Mouse (Mus musculus) adrenal gland, postnatal 14 days (tissue): ENCODE results near the gene C330021F23Rik. TPM values are rescaled to one million over a fixed set of nuclear protein-coding genes. Genes with fewer than 3 reads are reported as not detected.

ENCODE experiments used
- DNase-seq: peaks from one replicate; pipeline ENCODE4 v3.0.0; 2021; ENCODE audit warnings: mixed read lengths
- total RNA-seq: library from RNA; stranded (reverse); gene quantifications from 2 replicates; pipeline ENCODE4 v1.2.3, GENCODE M21; 2021

Gene C330021F23Rik
- total RNA-seq, 1 experiment from 2014 or later, result 0.52 TPM

DNA sequence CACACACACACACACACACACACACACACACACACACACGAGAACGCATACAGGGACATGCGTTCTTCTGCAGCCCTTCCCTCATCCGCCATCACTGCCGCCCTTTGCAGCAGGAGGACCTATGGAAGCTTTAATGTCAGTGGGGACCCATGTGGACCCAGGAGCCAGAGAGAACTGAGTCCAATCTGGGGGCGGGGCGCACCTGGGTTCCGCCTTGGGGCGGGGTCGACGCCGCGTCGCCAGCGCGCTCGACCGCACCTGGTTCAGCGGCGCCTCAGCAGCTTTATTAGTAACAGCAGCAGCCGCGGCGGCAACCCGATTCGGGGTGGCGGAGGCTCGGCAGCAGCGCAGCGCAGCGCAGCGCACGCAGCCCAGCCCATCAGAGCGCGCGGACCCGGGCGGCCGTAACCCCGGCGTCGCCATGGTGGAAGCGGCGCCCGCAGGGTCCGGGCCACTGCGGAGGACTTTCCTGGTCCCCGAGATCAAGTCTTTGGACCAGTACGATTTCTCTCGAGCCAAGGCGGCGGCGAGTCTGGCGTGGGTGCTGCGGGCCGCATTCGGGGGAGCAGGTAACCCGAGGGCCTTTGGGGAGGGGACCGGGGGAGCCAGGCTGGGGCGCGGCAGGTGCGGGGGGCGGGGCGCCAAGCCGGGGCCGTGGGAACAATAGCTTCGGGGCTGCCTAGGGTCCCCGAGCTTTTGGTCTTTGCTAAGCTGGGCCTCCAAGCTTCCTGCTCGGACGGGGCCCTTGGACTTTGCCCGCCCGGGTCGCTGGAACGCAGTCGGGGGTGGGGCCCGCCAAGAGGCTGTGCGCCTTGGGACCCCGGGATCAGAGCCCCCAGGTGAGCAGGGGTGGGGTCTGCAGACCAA, 19.8 kb downstream of the C330021F23Rik start:
- peak; percentile 67 for DNase-seq

DNA sequence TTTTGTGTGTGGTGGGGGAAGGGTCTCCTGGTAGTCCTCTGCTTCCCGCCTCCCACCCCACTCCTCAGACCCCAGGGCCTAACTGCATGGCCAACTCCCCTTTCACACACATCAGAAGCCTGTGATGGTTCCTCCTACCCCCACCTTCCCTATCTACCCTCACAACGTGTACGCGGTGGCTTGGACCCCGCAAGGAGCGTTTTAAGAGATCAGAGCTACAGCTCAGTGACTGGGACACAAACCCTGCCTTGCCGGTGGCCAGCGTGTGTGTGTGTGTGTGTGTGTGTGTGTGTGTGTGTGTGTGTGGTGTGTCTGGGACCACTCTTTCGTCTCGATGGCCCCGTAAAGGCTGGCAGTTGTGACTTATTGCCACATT, 20.5 kb downstream of the C330021F23Rik start:
- DNase-seq, result peak; percentile 11

DNA sequence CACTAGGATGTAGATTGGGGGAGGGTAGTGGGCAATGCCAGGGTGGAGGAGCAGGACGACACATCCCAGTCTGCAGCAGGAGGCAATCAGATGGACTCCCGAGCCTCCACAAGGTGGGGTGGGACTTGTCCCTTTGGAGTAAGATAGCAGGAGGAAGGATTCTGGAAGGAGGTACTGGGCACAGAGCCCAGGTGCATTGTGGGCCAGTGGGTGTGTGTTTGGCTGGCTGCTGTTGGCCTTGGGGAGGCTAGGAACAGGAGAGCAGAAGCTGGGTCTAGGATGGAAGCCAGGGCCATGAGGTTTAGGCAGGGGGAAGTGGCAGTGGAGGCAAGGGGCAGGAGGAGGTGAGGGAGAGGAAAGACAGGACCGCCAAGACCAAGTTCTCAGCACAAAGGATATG, 25.7 kb downstream of the C330021F23Rik start:
- DNase-seq, result peak; percentile 72

DNA sequence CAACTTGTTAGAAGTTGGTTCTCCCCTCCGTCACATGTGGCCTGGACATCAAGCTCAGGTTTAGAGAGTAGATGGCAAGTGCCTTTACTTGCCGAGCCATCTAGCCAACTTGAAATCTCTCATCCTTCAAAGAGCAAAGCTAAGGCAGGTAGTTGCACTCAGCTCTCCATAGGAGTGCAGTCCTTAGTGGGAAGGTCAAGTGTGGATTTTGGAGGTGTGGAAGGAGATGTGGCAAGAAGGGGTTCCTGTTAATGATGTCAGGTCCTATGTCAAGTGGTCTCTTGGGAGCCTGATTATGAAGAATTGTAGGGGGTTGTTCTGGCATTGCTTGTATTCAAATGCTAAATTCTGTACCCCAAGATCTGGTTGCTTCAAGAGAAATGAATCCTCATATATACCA, 26.7 kb downstream of the C330021F23Rik start:
- DNase-seq, result no peak

DNA sequence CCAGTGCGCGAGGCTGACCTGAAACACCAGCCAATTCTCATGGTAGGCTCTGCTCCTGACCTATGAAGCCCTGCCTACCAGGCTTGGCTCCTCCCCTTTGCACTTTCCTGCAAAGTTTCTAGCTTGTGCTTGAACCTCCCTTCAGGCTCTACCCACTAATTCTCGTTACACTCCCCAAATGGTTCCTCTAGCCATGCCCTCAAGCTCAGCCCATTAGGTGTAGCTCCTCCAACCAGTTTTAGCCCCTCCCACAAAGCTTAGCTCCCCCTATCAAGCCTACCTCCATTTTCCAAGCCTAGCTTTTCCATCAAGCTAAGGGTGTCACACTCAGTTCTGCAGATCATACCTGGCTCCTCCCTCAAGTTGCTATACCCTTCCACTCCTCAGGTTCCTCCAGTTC, 30.3 kb downstream of the C330021F23Rik start:
- DNase-seq, result no peak

DNA sequence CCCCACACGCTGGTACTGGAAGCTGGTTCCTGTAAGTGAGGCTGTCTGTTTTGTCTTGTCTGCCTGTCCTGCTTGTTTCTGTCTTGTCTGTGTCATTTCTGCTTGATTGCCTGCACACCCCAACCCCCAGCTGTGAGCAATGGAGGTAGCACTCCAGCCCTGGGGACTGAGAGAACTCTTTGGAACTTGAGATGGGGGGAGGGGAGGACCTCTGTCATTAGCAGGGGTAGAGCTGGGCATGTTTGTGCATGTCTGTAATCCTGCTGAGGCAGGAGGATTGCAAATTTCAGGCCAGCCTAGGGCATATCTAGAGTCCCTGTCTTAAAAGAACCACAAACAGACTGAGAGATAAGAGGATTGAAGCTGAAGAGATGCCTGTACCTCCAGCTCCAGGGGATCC, 31.4 kb downstream of the C330021F23Rik start:
- no peak for DNase-seq

DNA sequence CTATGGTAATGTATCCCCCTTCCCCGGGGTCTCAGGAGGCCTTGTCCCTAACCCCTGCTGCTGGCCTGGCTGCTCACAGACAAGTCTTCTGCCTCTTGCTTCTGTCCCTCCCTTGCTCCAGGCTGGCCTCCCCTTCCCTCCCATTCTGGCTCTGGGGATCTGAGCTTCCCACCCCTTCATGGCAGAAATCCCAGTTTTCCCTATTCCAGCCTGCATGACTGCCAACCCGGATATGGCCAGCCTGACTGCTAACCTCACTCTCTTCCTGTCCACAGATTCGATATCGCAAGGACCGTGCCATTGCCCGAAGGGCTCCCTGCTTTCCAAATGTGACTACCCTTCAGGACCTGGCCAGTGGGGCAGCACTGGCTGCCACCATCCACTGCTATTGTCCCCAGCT, 32.6 kb downstream of the C330021F23Rik start:
- peak; percentile 62 for DNase-seq

DNA sequence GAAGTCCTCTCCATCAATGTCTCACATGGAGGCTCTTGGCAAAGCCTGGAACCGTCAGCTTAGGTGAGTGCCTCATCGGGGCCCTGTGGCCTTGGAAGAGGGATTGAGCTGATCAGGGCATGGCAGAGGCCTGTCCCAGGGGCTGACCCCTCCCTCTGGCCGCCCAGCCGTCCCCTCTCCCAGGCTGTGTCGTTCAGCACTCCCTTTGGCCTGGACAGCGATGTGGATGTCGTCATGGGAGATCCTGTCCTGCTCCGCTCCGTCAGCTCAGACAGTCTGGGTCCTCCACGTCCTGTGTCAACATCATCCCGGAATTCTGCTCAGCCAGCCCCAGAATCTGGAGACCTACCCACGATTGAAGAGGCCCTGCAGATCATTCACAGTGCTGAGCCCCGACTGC, 35.6 kb downstream of the C330021F23Rik start:
- no peak for DNase-seq

DNA sequence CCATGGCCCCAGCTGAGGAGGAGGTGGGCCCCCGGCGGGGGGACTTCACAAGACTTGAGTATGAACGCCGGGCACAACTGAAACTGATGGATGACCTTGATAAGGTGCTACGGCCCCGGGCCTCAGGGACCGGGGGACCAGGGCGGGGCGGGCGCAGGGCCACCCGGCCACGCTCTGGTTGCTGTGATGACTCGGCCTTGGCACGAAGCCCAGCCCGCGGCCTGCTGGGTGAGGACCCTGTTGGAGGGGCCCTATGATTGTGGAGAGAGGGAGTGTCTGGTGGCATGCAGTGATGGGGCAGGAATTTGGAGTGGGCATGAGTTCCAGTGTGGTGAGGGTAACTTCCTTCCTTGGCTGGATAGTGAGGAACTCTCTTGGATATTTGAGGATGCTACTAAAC, 38.8 kb downstream of the C330021F23Rik start:
- DNase-seq, result peak; percentile 60

DNA sequence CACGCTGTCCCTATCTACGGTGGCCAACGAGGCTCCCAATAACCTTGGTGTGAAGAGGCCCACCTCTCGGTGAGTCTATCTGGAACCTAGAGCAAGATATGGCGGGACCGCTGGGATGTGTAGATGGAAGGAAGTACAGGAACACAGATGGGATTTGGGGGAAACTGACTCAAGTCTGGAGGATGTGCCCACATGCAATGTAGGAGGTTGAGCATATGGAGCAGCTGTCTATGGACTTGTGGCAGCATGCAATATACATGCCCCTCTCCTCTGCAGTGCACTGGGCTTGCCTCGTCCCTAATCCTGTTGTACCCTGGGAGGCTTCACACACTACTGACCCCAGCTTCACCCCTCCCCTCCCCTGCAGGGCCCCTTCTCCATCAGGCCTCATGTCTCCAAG, 40.0 kb downstream of the C330021F23Rik start:
- DNase-seq, result no peak

DNA sequence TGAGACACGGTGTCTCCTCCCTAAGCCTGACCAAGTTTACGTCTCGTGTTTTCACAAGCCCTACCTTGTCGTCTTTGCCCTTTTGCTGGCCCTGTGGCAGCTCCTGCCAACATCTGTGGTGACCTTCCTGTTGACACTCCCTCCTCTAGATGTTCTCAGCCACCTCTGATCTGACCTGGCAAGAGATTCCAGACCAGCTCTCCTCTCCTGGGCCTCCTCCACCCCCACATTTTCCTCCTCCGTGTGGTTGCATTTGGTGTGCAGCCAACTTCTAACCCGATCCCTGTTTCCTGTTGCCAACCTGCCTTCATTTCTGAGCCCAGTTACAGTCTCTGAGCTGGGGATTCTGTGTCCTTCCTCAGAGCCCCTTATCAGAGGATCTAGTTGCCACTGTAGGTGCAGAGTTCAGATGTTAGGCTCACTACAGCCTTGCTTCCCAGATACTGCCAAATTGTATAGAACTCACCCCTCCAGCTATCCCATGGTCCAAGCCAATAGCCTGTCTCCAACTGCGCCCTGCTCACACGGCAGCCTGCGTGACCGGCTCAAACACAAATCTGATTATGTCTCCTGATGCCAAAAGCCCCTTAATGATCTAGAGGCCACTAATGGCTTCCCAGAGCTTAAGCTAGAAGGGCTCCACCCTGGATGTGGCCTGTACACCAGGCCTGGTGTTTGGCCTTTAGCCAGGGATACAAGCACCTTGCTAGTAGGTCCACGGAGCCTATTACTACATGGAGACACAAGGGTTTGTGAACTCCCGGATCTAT, 41.4 kb downstream of the C330021F23Rik start:
- DNase-seq, result peak; percentile 73

DNA sequence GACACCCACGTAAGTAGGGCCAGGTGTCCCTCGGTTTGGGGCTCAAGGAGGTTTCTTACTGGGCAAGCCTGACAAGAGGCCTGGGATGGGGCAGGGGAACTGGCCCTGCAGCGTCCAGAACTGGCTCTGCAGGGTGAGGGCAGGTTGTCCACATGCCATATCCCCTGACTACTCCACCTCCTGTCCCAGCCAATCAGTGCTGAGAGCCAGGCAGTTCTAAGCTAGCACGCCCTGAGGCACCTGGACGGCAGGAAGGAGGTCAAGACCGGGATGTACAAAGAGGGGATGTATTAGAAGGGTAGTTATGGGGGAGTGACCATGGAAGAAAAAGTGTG, 42.0 kb downstream of the C330021F23Rik start:
- DNase-seq, result peak; percentile 34

DNA sequence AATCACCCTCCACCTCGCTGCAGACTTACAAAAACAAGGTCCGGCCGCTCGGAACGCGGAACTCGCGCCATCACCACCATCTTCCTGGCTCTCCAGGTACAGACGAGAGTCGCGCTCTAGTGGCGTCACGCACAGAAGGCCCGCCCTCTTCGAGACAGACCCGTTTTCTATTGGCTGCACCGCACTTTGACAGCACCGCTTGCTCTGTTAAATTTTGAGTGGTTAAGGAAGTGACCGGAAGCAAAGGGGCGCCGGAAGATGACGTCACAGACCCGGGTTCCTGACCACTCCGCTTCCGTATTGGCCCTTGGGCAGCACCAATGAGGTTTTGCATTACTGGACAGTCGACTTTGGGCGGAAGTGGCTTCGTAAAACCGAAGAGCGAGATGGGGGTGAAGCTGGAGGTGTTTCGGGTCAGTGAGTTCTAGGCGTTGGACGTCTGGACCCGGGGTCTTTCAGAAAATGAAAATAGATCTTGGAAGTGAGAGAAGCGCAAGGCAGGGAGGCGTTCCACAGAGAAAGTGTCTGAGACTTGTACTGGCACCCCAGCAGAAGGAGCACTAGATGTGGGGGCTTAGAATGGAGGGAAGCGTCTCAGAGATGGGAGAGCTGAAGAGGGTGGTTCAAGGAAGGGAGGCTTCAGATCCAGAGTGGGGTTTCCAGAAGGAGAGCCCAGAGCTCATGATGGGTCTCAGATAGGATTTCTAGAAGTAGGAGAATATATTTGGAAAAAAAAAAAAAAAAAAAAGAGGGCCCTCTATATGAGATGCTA, 53.6 kb downstream of the C330021F23Rik start, which contains the start of the genes Xab2 and Pet100:
TSS of gene Xab2 (minus strand) at position 118 of the 772 bp plus-strand sequence.
TSS of gene Pet100 (plus strand) at position 350 of the 772 bp plus-strand sequence.
- peak; percentile 98 for DNase-seq

DNA sequence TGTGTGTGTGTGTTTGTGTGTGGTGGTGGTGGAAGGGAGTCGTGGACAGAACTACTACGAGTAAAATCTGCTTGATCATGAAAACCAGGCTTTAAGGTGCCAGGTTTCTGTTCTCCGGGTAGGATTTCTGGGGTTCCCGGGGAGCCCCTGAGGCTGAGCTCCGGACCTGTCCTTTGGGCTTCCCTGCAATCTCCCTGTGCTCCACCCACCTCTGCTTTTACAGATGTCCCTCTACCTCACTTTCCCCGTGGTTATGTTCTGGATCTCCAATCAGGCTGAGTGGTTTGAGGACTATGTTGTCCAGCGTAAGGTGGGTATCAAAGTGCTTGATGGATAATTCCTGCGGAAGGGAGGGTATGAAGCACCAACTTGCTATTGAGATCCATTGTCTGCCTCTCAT, 54.3 kb downstream of the C330021F23Rik start:
- no peak for DNase-seq

DNA sequence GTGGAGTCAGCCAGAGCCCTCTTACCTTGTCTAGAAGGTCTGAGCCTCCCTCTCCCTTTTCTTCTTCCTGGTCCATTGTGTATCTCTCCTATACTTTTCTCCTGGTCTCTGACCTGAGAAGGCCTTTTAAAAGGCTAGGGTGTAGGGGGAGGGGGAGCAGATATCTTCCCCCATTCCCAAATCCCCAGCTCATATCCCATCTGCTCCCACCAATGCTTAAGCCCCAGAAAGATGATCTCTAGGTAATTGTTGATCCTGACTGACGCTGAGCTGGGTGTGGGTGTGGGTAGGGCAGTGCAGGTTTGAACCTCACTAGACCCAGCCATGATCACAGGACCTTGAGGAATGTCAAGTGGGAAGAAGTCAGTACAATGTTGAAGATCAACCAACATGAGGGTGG, 57.7 kb downstream of the C330021F23Rik start, which contains the start of gene Pcp2:
TSS of gene Pcp2 (minus strand) at position 101 of the 400 bp plus-strand sequence.
- no peak for DNase-seq

DNA sequence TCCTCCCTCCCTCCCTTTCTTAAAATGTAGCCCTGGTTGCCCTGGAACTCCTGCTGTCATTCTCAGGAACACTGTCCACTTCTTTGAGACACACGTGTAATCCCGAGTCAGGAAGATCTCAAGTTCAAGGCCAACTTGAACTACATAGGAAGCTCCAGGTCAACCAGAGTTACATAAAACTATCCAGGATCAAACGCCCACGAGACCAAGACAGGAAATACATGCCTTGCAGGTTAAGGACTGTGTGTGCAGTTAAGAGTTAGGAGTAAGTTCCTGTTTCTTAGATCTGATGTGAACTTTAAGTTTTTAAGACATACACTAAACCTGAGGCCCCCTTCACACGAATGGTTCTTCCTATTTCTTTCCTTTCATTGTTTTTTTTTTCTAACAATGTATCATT, 59.2 kb downstream of the C330021F23Rik start:
- DNase-seq, result no peak

DNA sequence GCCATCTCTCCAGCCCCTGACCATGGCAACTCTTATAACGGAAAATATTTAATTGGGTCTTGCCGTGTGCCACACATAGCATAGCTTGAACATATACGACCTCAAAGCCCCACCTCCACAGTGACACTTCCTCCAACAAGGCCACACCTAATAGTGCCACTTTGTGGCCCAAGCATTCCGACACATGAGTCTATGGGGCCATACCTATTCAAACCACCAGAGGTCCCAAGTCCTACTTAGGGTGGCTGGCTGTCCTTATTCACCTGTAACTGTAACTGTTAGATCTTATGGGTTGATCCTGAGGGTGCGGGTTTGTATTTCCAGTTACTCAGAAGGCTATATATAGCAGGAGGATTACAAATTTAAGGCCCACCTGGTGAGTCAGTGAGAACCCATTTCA, 60.2 kb downstream of the C330021F23Rik start:
- DNase-seq, result peak; percentile 51

DNA sequence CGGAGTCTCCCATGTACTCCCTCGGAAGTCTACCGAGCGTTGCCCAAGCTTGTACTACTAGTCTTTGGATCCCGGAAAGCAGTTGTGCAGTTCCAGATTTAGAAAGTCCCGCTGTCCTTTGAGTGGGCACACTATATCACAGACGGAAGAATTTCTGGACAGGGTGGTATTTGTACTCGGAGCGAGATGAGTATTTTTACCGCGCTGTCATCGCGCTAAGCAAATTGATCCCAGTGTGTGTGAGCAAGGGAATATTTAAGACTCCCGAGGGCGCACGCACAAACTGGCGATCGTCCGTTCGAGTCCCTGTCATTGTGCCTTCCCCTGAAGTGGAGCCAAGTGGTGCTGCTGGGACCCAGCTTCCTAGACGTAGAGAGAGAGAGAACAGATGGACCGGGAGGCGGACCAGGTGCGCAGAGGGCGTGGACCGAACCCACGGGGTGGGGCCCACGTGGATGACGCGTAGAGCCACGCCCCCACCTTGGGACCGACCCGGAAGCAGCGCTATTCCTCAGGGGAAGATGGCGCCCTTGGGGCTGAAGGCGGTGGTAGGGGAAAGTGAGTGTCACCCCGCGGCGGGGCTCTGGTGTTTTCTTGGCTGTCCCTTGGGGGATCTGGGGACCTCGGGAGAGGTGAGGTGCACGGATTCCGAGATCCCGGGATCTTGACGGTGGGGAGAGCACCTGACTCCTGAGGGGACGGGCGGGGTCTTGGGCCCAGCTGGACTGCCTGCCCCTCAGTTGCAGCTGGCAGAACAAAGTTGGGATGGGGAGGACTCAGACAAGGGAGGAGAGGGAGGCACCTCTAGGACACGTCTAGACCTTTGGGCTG, 63.1 kb downstream of the C330021F23Rik start, which contains the start of gene Stxbp2:
TSS of gene Stxbp2 (plus strand) at position 309 of the 831 bp plus-strand sequence.
- peak; percentile 88 for DNase-seq

DNA sequence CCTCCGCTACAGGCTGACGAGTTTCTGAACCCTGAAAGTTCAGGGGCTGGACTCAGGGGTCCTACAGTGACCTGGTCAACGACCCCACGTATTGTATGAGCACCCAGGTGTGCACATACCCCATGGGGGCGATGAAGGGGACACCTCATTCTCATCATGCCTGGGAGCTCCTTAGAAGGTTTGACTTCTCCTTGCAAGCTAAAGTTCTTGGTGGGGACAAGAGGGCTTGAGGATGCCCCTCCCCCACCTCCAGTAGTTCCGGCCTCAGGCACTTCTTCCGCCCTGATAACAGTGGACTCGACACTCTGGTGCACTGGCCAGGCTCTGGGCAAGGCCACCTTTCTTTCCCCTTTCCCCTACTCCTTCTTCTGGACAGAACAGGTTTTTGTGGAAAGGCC, 63.7 kb downstream of the C330021F23Rik start:
- peak; percentile 41 for DNase-seq
